Mouse (Mus musculus) heart, embryonic 16.5 days (tissue): ENCODE results near the gene Rab2b. TPM values are rescaled to one million over a fixed set of nuclear protein-coding genes. Genes with fewer than 3 reads are reported as not detected.

Source experiments
- ATAC-seq: fragments of 200-750 bp; cut with Nextera tagmentation; replicated peaks from 2 replicates; pipeline ENCODE4 v1.8.0; 2017; ENCODE audit warnings: moderate number of reproducible peaks; ENCODE audit not compliant: insufficient read depth, low FRiP score; ENCODE audit errors: extremely low read depth
- H3K27ac ChIP-seq: fragments of 300-500 bp; sonication (generic); 2 replicates; pipeline ENCODE4 v1.5.1; 2014; ENCODE audit warnings: mild to moderate bottlenecking, low read length, control low read depth, moderate library complexity
- H3K27me3 ChIP-seq: fragments of 300-500 bp; sonication (generic); 2 replicates; pipeline ENCODE4 v1.6.1; 2014; ENCODE audit warnings: low read length, mixed read lengths; ENCODE audit not compliant: control insufficient read depth, insufficient read depth
- H3K36me3 ChIP-seq: fragments of 300-500 bp; sonication (generic); 2 replicates; pipeline ENCODE4 v1.6.1; 2014; ENCODE audit not compliant: control insufficient read depth, insufficient read depth
- H3K4me1 ChIP-seq: fragments of 300-500 bp; sonication (generic); 2 replicates; pipeline ENCODE4 v1.6.1; 2014; ENCODE audit warnings: low read length, mixed read lengths; ENCODE audit not compliant: control insufficient read depth, insufficient read depth
- H3K4me2 ChIP-seq: fragments of 300-500 bp; sonication (generic); 2 replicates; pipeline ENCODE4 v1.6.1; 2014; ENCODE audit warnings: low read depth, mild to moderate bottlenecking, control low read depth, low read length
- H3K4me3 ChIP-seq: fragments of 300-500 bp; sonication (generic); 2 replicates; pipeline ENCODE4 v1.5.1; 2014; ENCODE audit warnings: mild to moderate bottlenecking, control low read depth, low read length
- H3K9ac ChIP-seq: fragments of 300-500 bp; sonication (generic); 2 replicates; pipeline ENCODE4 v1.6.1; 2014; ENCODE audit warnings: low read length, control low read depth
- H3K9me3 ChIP-seq: fragments of 300-500 bp; sonication (generic); replicated peaks from 2 replicates; pipeline ENCODE4 v1.6.1; 2016; ENCODE audit warnings: low read length; ENCODE audit not compliant: control insufficient read depth
- WGBS: fragments of 180-500 bp; shearing (Covaris S2); extraction: QIAGEN DNeasy Blood & Tissue Kit; methylation state at CpG from one replicate; pipeline ENCODE4 v1.1.7; 2014; 5-methylcytosine and 5-hydroxymethylcytosine counted together
- polyA plus RNA-seq: library from polyadenylated mRNA; unstranded; fragments of >200 nt; fragmentation: Nextera tagmentation; extraction: Ambion mirVana; gene quantifications from 2 replicates; pipeline ENCODE4 v1.2.1, GENCODE M21; 2015

The Rab2b gene
- polyA plus RNA-seq, 1 experiment from 2014 or later = 16.5 TPM

GRCm38 (mm10) chr14:52246129-52246528, 33.2 kb downstream of the Rab2b start:
- Histone ChIP-seq H3K4me1 (peaks cover 16% of the 10 kb centered on the region), H3K36me3 (no peaks in the 10 kb centered on the region)

GRCm38 (mm10) chr14:52244690-52245042, 34.7 kb downstream of the Rab2b start:
- Histone ChIP-seq H3K4me1 (peaks cover 16% of the 10 kb centered on the region), H3K27me3 (no peaks in the 10 kb centered on the region), H3K9ac (peak overlapping the region; percentile 73), H3K27ac (peak overlapping the region; percentile 63), H3K4me3 (peak overlapping the region; percentile 94), H3K4me2 (peak overlapping the region; percentile 66), H3K36me3 (no peaks in the 10 kb centered on the region), H3K9me3 (no peaks in the 10 kb centered on the region)
- peak; percentile 53 for ATAC-seq
- 12% methylated on average over 7 of the region's 7 CpGs for WGBS

More at GRCm38 (mm10) chr14:52246129-52246528, 33.2 kb downstream of the Rab2b start:
- Histone ChIP-seq H3K4me3 (no peak overlapping the region), H3K27ac (no peak overlapping the region), H3K9ac (no peak overlapping the region), H3K4me2 (no peak overlapping the region), H3K9me3 (no peaks in the 10 kb centered on the region), H3K27me3 (no peaks in the 10 kb centered on the region)
- no peak for ATAC-seq
- 69% methylated on average over 4 of the region's 4 CpGs for whole genome bisulfite sequencing

- Histone ChIP-seq H3K9ac (peak overlapping the region; percentile 89), H3K4me1 (peaks cover 16% of the 10 kb centered on the region), H3K4me2 (peak overlapping the region; percentile 66), H3K4me3 (peak overlapping the region; percentile 94), H3K36me3 (no peaks in the 10 kb centered on the region), H3K27ac (peak overlapping the region; percentile 66), H3K27me3 (no peaks in the 10 kb centered on the region), H3K9me3 (no peaks in the 10 kb centered on the region)
- WGBS = under 1% methylated on average over 32 of the region's 32 CpGs
- ATAC-seq = peak; percentile 99
Measured at GRCm38 (mm10) chr14:52244041-52244689, 35.2 kb downstream of the Rab2b start.

GRCm38 (mm10) chr14:52236216-52236615, 43.1 kb downstream of the Rab2b start:
- peaks cover 49% of the 10 kb centered on the region for H3K36me3 ChIP-seq
- no peak overlapping the region for H3K4me3 ChIP-seq
- WGBS = 92% methylated on average over 1 of the region's 1 CpGs

GRCm38 (mm10) chr14:52235165-52235564, 44.2 kb downstream of the Rab2b start:
- Histone ChIP-seq H3K9me3 (no peaks in the 10 kb centered on the region), H3K27ac (no peak overlapping the region), H3K9ac (no peak overlapping the region), H3K27me3 (no peaks in the 10 kb centered on the region), H3K4me3 (no peak overlapping the region), H3K4me2 (no peak overlapping the region), H3K4me1 (no peaks in the 10 kb centered on the region), H3K36me3 (peaks cover 60% of the 10 kb centered on the region)
- ATAC-seq = no peak
- 80% methylated on average over 7 of the region's 7 CpGs for WGBS

More at GRCm38 (mm10) chr14:52236216-52236615, 43.1 kb downstream of the Rab2b start:
- H3K4me1 ChIP-seq = no peaks in the 10 kb centered on the region
- H3K27ac ChIP-seq = no peak overlapping the region
- ATAC-seq = no peak
- H3K4me2 ChIP-seq = no peak overlapping the region
- H3K27me3 ChIP-seq = no peaks in the 10 kb centered on the region
- H3K9ac ChIP-seq = no peak overlapping the region
- H3K9me3 ChIP-seq = no peaks in the 10 kb centered on the region

GRCm38 (mm10) chr14:52232249-52232648, 47.1 kb downstream of the Rab2b start:
- ATAC-seq = no peak
- H3K27me3 ChIP-seq = no peaks in the 10 kb centered on the region

GRCm38 (mm10) chr14:52225972-52226371, 53.4 kb downstream of the Rab2b start:
- no peak overlapping the region for H3K27ac ChIP-seq
- ATAC-seq = no peak
- 68% methylated on average over 2 of the region's 2 CpGs for WGBS
- no peaks in the 10 kb centered on the region for H3K9me3 ChIP-seq
- no peak overlapping the region for H3K4me2 ChIP-seq
- no peaks in the 10 kb centered on the region for H3K4me1 ChIP-seq
- no peak overlapping the region for H3K4me3 ChIP-seq
- no peaks in the 10 kb centered on the region for H3K27me3 ChIP-seq
- H3K36me3 ChIP-seq = peaks cover 61% of the 10 kb centered on the region
- no peak overlapping the region for H3K9ac ChIP-seq

More at GRCm38 (mm10) chr14:52232249-52232648, 47.1 kb downstream of the Rab2b start:
- Histone ChIP-seq H3K36me3 (peaks cover 65% of the 10 kb centered on the region), H3K9me3 (no peaks in the 10 kb centered on the region), H3K9ac (no peak overlapping the region), H3K4me2 (no peak overlapping the region), H3K27ac (no peak overlapping the region), H3K4me1 (no peaks in the 10 kb centered on the region), H3K4me3 (no peak overlapping the region)
- 80% methylated on average over 6 of the region's 6 CpGs for WGBS

GRCm38 (mm10) chr14:52217261-52217660, 62.1 kb downstream of the Rab2b start:
- H3K27ac ChIP-seq = no peak overlapping the region
- H3K36me3 ChIP-seq = peaks cover 77% of the 10 kb centered on the region
- no peaks in the 10 kb centered on the region for H3K4me1 ChIP-seq
- no peak overlapping the region for H3K4me3 ChIP-seq
- H3K27me3 ChIP-seq = no peaks in the 10 kb centered on the region
- 84% methylated on average over 5 of the region's 5 CpGs for WGBS
- no peak overlapping the region for H3K4me2 ChIP-seq
- H3K9me3 ChIP-seq = no peaks in the 10 kb centered on the region
- ATAC-seq = no peak
- no peak overlapping the region for H3K9ac ChIP-seq
